Mouse (Mus musculus) MEL (cell line): Measurements from ENCODE around the gene Dlgap3. TPM values are rescaled to one million over a fixed set of nuclear protein-coding genes. Genes with fewer than 3 reads are reported as not detected.

Experiments used
- DNase-seq: peaks from one replicate; pipeline ENCODE4 v3.0.0; 2011; ENCODE audit warnings: low read depth, low spot score
- H3K27ac ChIP-seq: 2 replicates; pipeline ENCODE4 v1.5.1; 2012; ENCODE audit warnings: low read depth, mild to moderate bottlenecking, control low read depth, low read length, moderate library complexity; ENCODE audit not compliant: control insufficient read depth
- H3K27me3 ChIP-seq, 2 experiments: fragments of 150-350 bp in 1 of 2; sonication (generic) in 1 of 2; 2 replicates each; pipeline ENCODE4 v1.6.1; 2012; ENCODE audit warnings: low read length in 2 of 2, mild to moderate bottlenecking in 2 of 2, improper control_type of control experiment in 1 of 2, moderate library complexity in 1 of 2; ENCODE audit not compliant: insufficient read depth in 2 of 2, control insufficient read depth in 1 of 2
- H3K36me3 ChIP-seq, 2 experiments: 2 replicates each; pipeline ENCODE4 v1.6.1; 2012 to 2014; ENCODE audit warnings: low read length in 2 of 2, improper control_type of control experiment in 1 of 2, inconsistent platforms in 1 of 2, mild to moderate bottlenecking in 1 of 2; ENCODE audit not compliant: insufficient read depth in 2 of 2, control insufficient read depth in 1 of 2
- H3K4me1 ChIP-seq, 2 experiments: fragments of 150-350 bp in 1 of 2; sonication (generic) in 1 of 2; 2 replicates each; pipeline ENCODE4 v1.6.1; 2012; ENCODE audit warnings: low read length in 2 of 2, improper control_type of control experiment in 1 of 2, mild to moderate bottlenecking in 1 of 2; ENCODE audit not compliant: insufficient read depth in 2 of 2, control insufficient read depth in 1 of 2
- H3K4me3 ChIP-seq, 2 experiments: fragments of 150-350 bp in 1 of 2; sonication (generic) in 1 of 2; 2 replicates each; pipeline ENCODE4 v1.5.1; 2012; ENCODE audit warnings: low read depth in 2 of 2, low read length in 2 of 2, mild to moderate bottlenecking in 2 of 2, moderate library complexity in 2 of 2, control low read depth in 1 of 2, improper control_type of control experiment in 1 of 2; ENCODE audit not compliant: control insufficient read depth in 1 of 2, insufficient read depth in 1 of 2
- H3K79me2 ChIP-seq: 2 replicates; pipeline ENCODE4 v1.6.1; 2012; ENCODE audit warnings: mild to moderate bottlenecking, low read length, moderate library complexity; ENCODE audit not compliant: control insufficient read depth, poor library complexity, insufficient read depth
- H3K9ac ChIP-seq: 2 replicates; pipeline ENCODE4 v1.6.1; 2012; ENCODE audit warnings: low read depth, mild to moderate bottlenecking, control low read depth, low read length, moderate library complexity; ENCODE audit not compliant: control insufficient read depth, poor library complexity, severe bottlenecking
- H3K9me3 ChIP-seq: fragments of 150-350 bp; sonication (generic); replicated peaks from 2 replicates; pipeline ENCODE4 v1.6.1; 2012; ENCODE audit warnings: mild to moderate bottlenecking, low read length, improper control_type of control experiment, moderate library complexity; ENCODE audit not compliant: insufficient read depth
- BHLHE40 ChIP-seq: IDR thresholded peaks from 2 replicates; pipeline ENCODE4 v1.6.1; 2012; ENCODE audit warnings: low read depth, mild to moderate bottlenecking, inconsistent platforms, low read length, improper control_type of control experiment, borderline replicate concordance
- CHD2 ChIP-seq: IDR thresholded peaks from 2 replicates; pipeline ENCODE4 v1.6.1; 2011; ENCODE audit warnings: low read length, improper control_type of control experiment
- CTCF ChIP-seq, 3 experiments: IDR thresholded peaks in 2 of 3; conservative IDR thresholded peaks in 1 of 3; 2 replicates each; pipeline ENCODE4 v1.5.1; 2011 to 2012; ENCODE audit warnings: low read length in 3 of 3, low read depth in 2 of 3, mild to moderate bottlenecking in 2 of 3, improper control_type of control experiment in 1 of 3, inconsistent platforms in 1 of 3, mixed read lengths in 1 of 3, moderate library complexity in 1 of 3; ENCODE audit not compliant: control insufficient read depth in 1 of 3, insufficient read depth in 1 of 3, poor library complexity in 1 of 3, severe bottlenecking in 1 of 3
- ELF1 ChIP-seq: IDR thresholded peaks from 2 replicates; pipeline ENCODE4 v1.6.1; 2014; ENCODE audit warnings: low read depth, mild to moderate bottlenecking, inconsistent platforms, low read length, improper control_type of control experiment, moderate library complexity
- EP300 ChIP-seq, 2 experiments: IDR thresholded peaks; 2 replicates each; pipeline ENCODE4 v1.6.1; 2011; ENCODE audit warnings: improper control_type of control experiment in 2 of 2, low read length in 2 of 2, low read depth in 1 of 2, mild to moderate bottlenecking in 1 of 2
- GABPA ChIP-seq: IDR thresholded peaks from 2 replicates; pipeline ENCODE4 v1.6.1; 2012; ENCODE audit warnings: low read depth, mild to moderate bottlenecking, inconsistent platforms, low read length, improper control_type of control experiment, moderate library complexity
- GATA1 ChIP-seq: IDR thresholded peaks from 2 replicates; pipeline ENCODE4 v1.6.1; 2011; ENCODE audit warnings: low read depth, low read length, improper control_type of control experiment
- HCFC1 ChIP-seq: IDR thresholded peaks from 2 replicates; pipeline ENCODE4 v1.6.1; 2012; ENCODE audit warnings: low read depth, mild to moderate bottlenecking, inconsistent platforms, low read length, improper control_type of control experiment, moderate library complexity
- KAT2A ChIP-seq: conservative IDR thresholded peaks from 2 replicates; pipeline ENCODE4 v1.6.1; 2012; ENCODE audit warnings: low read depth, low read length, improper control_type of control experiment, inconsistent platforms
- MAFK ChIP-seq: IDR thresholded peaks from 2 replicates; pipeline ENCODE4 v1.6.1; 2011; ENCODE audit warnings: low read depth, mild to moderate bottlenecking, low read length, improper control_type of control experiment, borderline replicate concordance
- MAX ChIP-seq: IDR thresholded peaks from 2 replicates; pipeline ENCODE4 v1.6.1; 2011; ENCODE audit warnings: low read length, improper control_type of control experiment
- MEF2A ChIP-seq: IDR thresholded peaks from 2 replicates; pipeline ENCODE4 v1.6.1; 2014; ENCODE audit warnings: low read depth, mild to moderate bottlenecking, inconsistent platforms, low read length, improper control_type of control experiment; ENCODE audit not compliant: poor library complexity, insufficient replicate concordance, severe bottlenecking; ENCODE audit errors: extremely low read depth
- MYB ChIP-seq: IDR thresholded peaks from 2 replicates; pipeline ENCODE4 v1.6.1; 2011; ENCODE audit warnings: mild to moderate bottlenecking, low read depth, low read length, improper control_type of control experiment
- MYC ChIP-seq: IDR thresholded peaks from 2 replicates; pipeline ENCODE4 v1.6.1; 2011; ENCODE audit warnings: low read depth, mild to moderate bottlenecking, low read length, improper control_type of control experiment, moderate library complexity
- NELFE ChIP-seq: IDR thresholded peaks from 2 replicates; pipeline ENCODE4 v1.6.1; 2011; ENCODE audit warnings: low read depth, low read length, improper control_type of control experiment
- NRF1 ChIP-seq: IDR thresholded peaks from 2 replicates; pipeline ENCODE4 v1.6.1; 2014; ENCODE audit warnings: low read depth, mild to moderate bottlenecking, inconsistent platforms, low read length, improper control_type of control experiment, moderate library complexity; ENCODE audit not compliant: poor library complexity, insufficient read depth, severe bottlenecking
- POLR2AphosphoS2 ChIP-seq: IDR thresholded peaks from 2 replicates; pipeline ENCODE4 v1.6.1; 2011; ENCODE audit warnings: low read length, improper control_type of control experiment
- POLR2AphosphoS5 ChIP-seq: IDR thresholded peaks from 2 replicates; pipeline ENCODE4 v1.6.1; 2012; ENCODE audit warnings: low read depth, borderline replicate concordance, mild to moderate bottlenecking, inconsistent platforms, low read length, moderate library complexity, mixed read lengths
- RCOR1 ChIP-seq: IDR thresholded peaks from 2 replicates; pipeline ENCODE4 v1.6.1; 2012; ENCODE audit warnings: low read depth, mild to moderate bottlenecking, inconsistent platforms, low read length, improper control_type of control experiment
- SIN3A ChIP-seq: IDR thresholded peaks from 2 replicates; pipeline ENCODE4 v1.6.1; 2012; ENCODE audit warnings: low read length, improper control_type of control experiment, inconsistent platforms
- TBP ChIP-seq: IDR thresholded peaks from 2 replicates; pipeline ENCODE4 v1.8.0; 2011; ENCODE audit warnings: low read depth, low read length, improper control_type of control experiment
- UBTF ChIP-seq: IDR thresholded peaks from 2 replicates; pipeline ENCODE4 v1.6.1; 2012; ENCODE audit warnings: low read depth, mild to moderate bottlenecking, inconsistent platforms, low read length, improper control_type of control experiment, moderate library complexity, borderline replicate concordance; ENCODE audit not compliant: insufficient read depth
- USF1 ChIP-seq: IDR thresholded peaks from 2 replicates; pipeline ENCODE4 v1.6.1; 2014; ENCODE audit warnings: low read depth, mild to moderate bottlenecking, inconsistent platforms, low read length, improper control_type of control experiment, moderate library complexity
- USF2 ChIP-seq, 2 experiments: IDR thresholded peaks; 2 replicates each; pipeline ENCODE4 v1.6.1; 2011 to 2012; ENCODE audit warnings: improper control_type of control experiment in 2 of 2, low read length in 2 of 2, borderline replicate concordance in 1 of 2, inconsistent platforms in 1 of 2, low read depth in 1 of 2, mild to moderate bottlenecking in 1 of 2; ENCODE audit not compliant: insufficient read depth in 1 of 2
- ZC3H11A ChIP-seq: IDR thresholded peaks from 2 replicates; pipeline ENCODE4 v1.6.1; 2012; ENCODE audit warnings: low read depth, mild to moderate bottlenecking, inconsistent platforms, low read length, improper control_type of control experiment
- ZKSCAN1 ChIP-seq: IDR thresholded peaks from 2 replicates; pipeline ENCODE4 v1.6.1; 2012; ENCODE audit warnings: low read depth, mild to moderate bottlenecking, inconsistent platforms, low read length, improper control_type of control experiment, moderate library complexity
- ZMIZ1 ChIP-seq: IDR thresholded peaks from 2 replicates; pipeline ENCODE4 v1.6.1; 2012; ENCODE audit warnings: low read depth, mild to moderate bottlenecking, inconsistent platforms, low read length, improper control_type of control experiment, moderate library complexity
- polyA plus RNA-seq, 2 experiments: library from polyadenylated mRNA; stranded (reverse) in 1 of 2; unstranded in 1 of 2; fragments of >175 nt in 1 of 2; fragments of >200 nt in 1 of 2; gene quantifications; 2 replicates each; pipeline versions ENCODE4 v1.2.1 to v1.2.4; 2012; ENCODE audit warnings: low replicate concordance in 2 of 2, low read depth in 1 of 2; ENCODE audit not compliant: insufficient read length in 2 of 2, insufficient read depth in 1 of 2, missing spikeins in 1 of 2
- total RNA-seq: library from RNA; depleted of rRNA; stranded (reverse); fragments of 300-350 nt; gene quantifications from 2 replicates; pipeline ENCODE4 v1.2.3, GENCODE M21; 2012

The Dlgap3 gene
- total and polyA plus RNA-seq, 3 experiments = not detected

DNA sequence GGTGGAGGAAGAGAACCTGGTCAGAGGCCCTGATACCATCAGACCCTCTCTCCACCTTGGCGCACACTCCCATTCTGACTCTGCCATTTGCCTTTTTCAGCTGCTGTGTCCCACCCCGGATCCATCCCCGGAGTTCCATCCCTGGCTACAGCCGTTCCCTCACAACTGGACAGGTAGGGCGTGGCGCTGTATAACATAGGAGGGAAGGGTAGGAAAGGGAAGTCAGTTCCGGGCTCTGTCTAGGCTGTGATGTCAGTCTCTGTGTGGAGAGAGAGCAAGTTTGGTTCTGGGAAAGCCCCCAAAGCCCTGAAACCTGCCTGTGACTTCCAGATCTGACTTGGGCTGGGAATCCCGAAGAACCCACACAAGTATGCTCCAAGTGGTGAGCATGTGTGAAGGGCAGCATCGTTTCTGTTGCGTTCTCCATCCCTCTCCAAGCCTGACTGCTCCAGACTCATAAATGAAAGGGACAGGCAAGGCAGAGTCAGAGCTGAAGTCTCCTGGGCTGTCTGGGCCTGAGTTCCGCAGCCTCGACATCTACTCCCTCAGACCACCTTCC lies 31.2 kb downstream of the Dlgap3 start:
- Histone ChIP-seq H3K4me3 (no peak overlapping the region), H3K36me3 (no peaks in the 10 kb centered on the region), H3K9me3 (no peaks in the 10 kb centered on the region), H3K4me1 (no peaks in the 10 kb centered on the region), H3K79me2 (no peaks in the 10 kb centered on the region), H3K9ac (no peak overlapping the region), H3K27ac (no peak overlapping the region), H3K27me3 (no peaks in the 10 kb centered on the region)
- no peak for TF ChIP-seq NELFE
- no peak for TF ChIP-seq USF1
- no peak for TF ChIP-seq EP300 (IDR thresholded peaks at IDR 0.05; ENCODE audit: low read depth in 1 of 2, low read length in 2 of 2)
- TF ChIP-seq UBTF = no peak
- TF ChIP-seq USF2 (IDR thresholded peaks at IDR 0.05; ENCODE audit: borderline replicate concordance in 1 of 2, insufficient read depth in 1 of 2, low read depth in 1 of 2, low read length in 2 of 2) = no peak
- TF ChIP-seq ELF1 = no peak
- TF ChIP-seq MAFK = no peak
- no peak for TF ChIP-seq GABPA
- no peak for TF ChIP-seq POLR2AphosphoS2
- no peak for TF ChIP-seq GATA1
- no peak for TF ChIP-seq ZMIZ1
- no peak for TF ChIP-seq MEF2A
- no peak for TF ChIP-seq SIN3A
- no peak for TF ChIP-seq TBP
- no peak for TF ChIP-seq NRF1
- TF ChIP-seq CTCF (IDR thresholded peaks at IDR 0.05 in 2 of 3, conservative IDR thresholded peaks at IDR 0.05 in 1 of 3; ENCODE audit: control insufficient read depth in 1 of 3, insufficient read depth in 1 of 3, low read depth in 2 of 3, low read length in 3 of 3, poor library complexity in 1 of 3, severe bottlenecking in 1 of 3) = no peak
- TF ChIP-seq HCFC1 = no peak
- DNase-seq = no peak

- no peak for DNase-seq
- Histone ChIP-seq H3K4me3 (no peak overlapping the region), H3K9me3 (no peaks in the 10 kb centered on the region), H3K27me3 (no peaks in the 10 kb centered on the region), H3K79me2 (no peaks in the 10 kb centered on the region), H3K4me1 (no peaks in the 10 kb centered on the region), H3K36me3 (no peaks in the 10 kb centered on the region), H3K9ac (no peak overlapping the region), H3K27ac (no peak overlapping the region)
- no peak for TF ChIP-seq NRF1
- TF ChIP-seq ZMIZ1 = no peak
- no peak for TF ChIP-seq NELFE
- no peak for TF ChIP-seq MYB
- TF ChIP-seq RCOR1 = no peak
- TF ChIP-seq BHLHE40 = no peak
- no peak for TF ChIP-seq POLR2AphosphoS5
- TF ChIP-seq MYC = no peak
- no peak for TF ChIP-seq MAX
- no peak for TF ChIP-seq ZC3H11A
- no peak for TF ChIP-seq ZKSCAN1
- TF ChIP-seq ELF1 = no peak
- TF ChIP-seq CHD2 = no peak
- TF ChIP-seq MEF2A = no peak
- TF ChIP-seq KAT2A = no peak
- TF ChIP-seq UBTF = no peak
Measured at GRCm38 (mm10) chr4:127200769-127201617, 32.0 kb downstream of the Dlgap3 start.
